Mouse (Mus musculus) heart, embryonic 10.5 days (tissue): Measurements from ENCODE around the gene Nkd1. TPM values are rescaled to one million over a fixed set of nuclear protein-coding genes. Genes with fewer than 3 reads are reported as not detected.

Source experiments
- DNase-seq: peaks from one replicate; pipeline ENCODE4 v3.0.0-alpha.2; 2017; ENCODE audit warnings: low spot score
- H3K27ac ChIP-seq: fragments of 300-500 bp; sonication (generic); 2 replicates; pipeline ENCODE4 v1.5.1; 2016; ENCODE audit warnings: mild to moderate bottlenecking
- H3K27me3 ChIP-seq: fragments of 300-500 bp; sonication (generic); 2 replicates; pipeline ENCODE4 v1.6.1; 2016; ENCODE audit warnings: mild to moderate bottlenecking; ENCODE audit not compliant: poor library complexity, insufficient read depth, severe bottlenecking
- H3K36me3 ChIP-seq: fragments of 300-500 bp; sonication (generic); 2 replicates; pipeline ENCODE4 v1.6.1; 2016; ENCODE audit warnings: mild to moderate bottlenecking, moderate library complexity
- H3K4me1 ChIP-seq: fragments of 300-500 bp; sonication (generic); 2 replicates; pipeline ENCODE4 v1.6.1; 2016; ENCODE audit warnings: mild to moderate bottlenecking
- H3K4me3 ChIP-seq: fragments of 300-500 bp; sonication (generic); 2 replicates; pipeline ENCODE4 v1.5.1; 2016; ENCODE audit warnings: mild to moderate bottlenecking, moderate library complexity
- H3K9me3 ChIP-seq: fragments of 300-500 bp; sonication (generic); 2 replicates; pipeline ENCODE4 v1.6.1; 2016; ENCODE audit warnings: mild to moderate bottlenecking, moderate library complexity
- WGBS: fragments of 180-500 bp; shearing (Covaris S2); methylation state at CpG from one replicate; pipeline ENCODE4 v1.1.7; 2016; 5-methylcytosine and 5-hydroxymethylcytosine counted together
- polyA plus RNA-seq: library from polyadenylated mRNA; unstranded; fragments of >200 nt; fragmentation: Nextera tagmentation; extraction: Ambion mirVana; gene quantifications from 2 replicates; pipeline ENCODE4 v1.2.1, GENCODE M21; 2016

Nkd1 gene
- polyA plus RNA-seq, 1 experiment from 2014 or later, result 38.0 TPM

DNA sequence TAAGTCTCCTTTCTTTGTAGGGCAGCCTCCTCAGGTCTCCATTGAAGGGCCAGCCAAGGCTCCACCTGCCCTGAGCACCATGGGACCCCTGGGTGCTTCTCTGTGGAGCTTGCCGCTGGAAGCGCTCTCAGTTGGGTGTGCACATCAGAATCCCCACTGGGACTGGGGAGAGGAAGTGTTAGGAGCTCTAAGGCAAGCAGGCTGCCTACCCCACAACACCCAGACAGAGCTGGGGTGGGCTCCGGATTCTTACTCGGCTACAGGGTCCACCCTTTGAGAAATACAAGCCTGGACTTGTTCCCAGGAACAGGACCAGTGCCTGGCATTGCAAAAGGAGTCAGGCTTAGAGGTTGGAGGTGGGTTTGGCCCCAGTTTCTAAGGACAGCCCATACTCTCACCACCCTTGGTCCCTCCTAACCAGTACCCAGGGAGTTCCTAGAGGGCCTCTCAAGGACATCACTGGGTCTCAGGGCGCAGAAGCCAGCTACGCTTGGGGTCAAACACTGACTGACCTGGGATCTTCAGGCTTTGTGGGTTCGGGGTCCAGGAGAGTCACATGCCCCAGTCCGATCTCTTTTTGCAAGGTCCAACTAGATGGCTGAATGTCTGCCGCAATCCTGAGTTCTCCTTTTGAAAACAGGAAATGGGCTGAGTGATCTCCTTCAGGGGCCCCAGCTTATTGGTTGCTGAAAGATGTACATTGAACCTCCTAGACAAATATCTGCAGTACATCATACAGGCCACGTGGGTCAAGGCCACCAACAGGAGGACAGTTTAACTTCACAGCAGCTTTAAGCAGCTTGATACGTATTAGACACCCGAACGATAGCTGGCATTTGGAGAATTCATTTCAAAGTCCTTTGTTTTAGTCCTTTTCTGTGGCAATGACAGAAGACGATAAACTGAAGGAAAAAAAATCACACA, 114.6 kb downstream of the Nkd1 start, which contains the start of gene Snx20:
Gene Snx20 (minus strand): TSS at position 655 of the 924 bp plus-strand sequence.
- Histone ChIP-seq H3K27ac (no peak within 1 kb of the TSS; the same call in none of the 2 replicates), H3K36me3 (no peaks in the 10 kb centered on the region), H3K4me1 (peaks cover 13% of the 10 kb centered on the region; the same call in 1 of the 2 replicates), H3K27me3 (peaks cover 10% of the 10 kb centered on the region; the same call in 1 of the 2 replicates), H3K9me3 (no peaks in the 10 kb centered on the region), H3K4me3 (no peak within 1 kb of the TSS)
- no peak for DNase-seq
- WGBS, result 80% methylated on average over 14 of the region's 14 CpGs

DNA sequence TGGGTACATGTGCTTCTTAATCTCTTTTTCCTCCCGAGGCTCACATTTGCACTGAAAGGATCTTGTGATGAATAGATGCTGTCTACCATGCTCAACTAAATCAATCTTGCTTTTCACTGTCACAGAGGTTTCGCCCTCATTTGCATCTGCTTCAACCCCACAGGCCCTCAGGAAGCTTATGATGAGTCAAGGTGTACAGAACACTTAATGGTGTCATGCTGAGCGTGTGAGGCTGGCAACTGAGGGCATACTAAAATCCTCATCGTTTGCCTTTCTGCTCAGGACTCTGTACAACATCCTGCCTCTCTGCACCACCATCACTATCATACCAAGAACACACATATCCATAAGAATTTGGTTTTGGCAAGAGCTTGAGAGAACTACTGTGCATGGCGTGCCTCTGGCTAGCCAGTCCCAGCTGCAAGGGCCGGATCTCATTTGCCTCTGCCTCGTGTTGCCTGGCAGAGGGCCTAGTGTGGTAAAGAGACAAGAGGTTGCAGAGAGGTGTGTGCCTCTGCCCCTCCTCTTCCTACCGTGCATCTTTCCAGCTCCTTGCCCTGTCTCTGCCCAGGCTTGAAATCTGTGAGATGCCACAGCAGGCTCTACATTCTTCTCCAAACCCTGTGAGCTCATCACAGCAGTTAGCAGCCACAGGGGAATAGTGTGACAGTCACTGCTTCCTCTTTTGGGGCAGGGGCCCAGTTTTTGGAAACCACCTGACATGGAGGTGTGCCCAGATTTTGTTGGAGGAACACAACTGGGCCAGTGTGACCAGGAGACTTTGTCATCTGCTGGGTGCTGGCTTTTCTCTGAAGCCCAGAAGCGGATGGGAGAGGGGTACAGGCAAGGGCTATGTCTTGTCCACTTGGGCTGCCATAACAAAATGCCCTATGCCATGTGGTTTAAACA, 116.2 kb downstream of the Nkd1 start:
- Histone ChIP-seq H3K4me1 (peaks cover 13% of the 10 kb centered on the region; the same call in 1 of the 2 replicates), H3K4me3 (no peak overlapping the region), H3K9me3 (no peaks in the 10 kb centered on the region), H3K27ac (no peak overlapping the region), H3K27me3 (0 out of 2 replicates have a peak, but pooled peaks cover 6% of the 10 kb centered on the region), H3K36me3 (no peaks in the 10 kb centered on the region)
- no peak for DNase-seq
- 73% methylated on average over 9 of the region's 9 CpGs for WGBS

DNA sequence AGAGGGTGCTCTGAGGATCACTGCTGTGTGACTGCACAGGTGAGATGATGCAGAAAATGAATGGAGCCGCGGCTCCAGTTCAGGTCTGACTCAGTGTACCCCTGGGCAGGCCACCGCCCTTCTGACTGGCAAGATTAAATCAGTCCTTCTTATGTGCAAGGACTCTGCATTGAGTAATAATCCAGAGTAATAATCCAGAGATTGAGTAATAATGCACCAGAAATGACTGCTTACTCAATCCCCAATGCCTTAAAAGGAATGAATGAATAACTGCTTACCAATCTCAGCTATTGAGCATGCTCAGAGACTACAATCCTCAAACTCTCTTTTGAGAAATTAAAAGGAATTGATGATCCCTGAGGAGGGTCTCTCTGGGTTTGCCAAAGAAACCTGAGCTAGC, 117.8 kb downstream of the Nkd1 start:
- no peaks in the 10 kb centered on the region for H3K9me3 ChIP-seq
- no peak for DNase-seq
- 93% methylated on average over 3 of the region's 3 CpGs for WGBS
- no peak overlapping the region for H3K4me3 ChIP-seq
- no peaks in the 10 kb centered on the region for H3K36me3 ChIP-seq
- peaks cover 4% of the 10 kb centered on the region; the same call in 1 of the 2 replicates for H3K4me1 ChIP-seq
- H3K27me3 ChIP-seq, result 0 out of 2 replicates have a peak, but pooled peaks cover 4% of the 10 kb centered on the region
- H3K27ac ChIP-seq, result no peak overlapping the region

GRCm38 (mm10) chr8:88642734-88643564, 121.8 kb downstream of the Nkd1 start:
- H3K36me3 ChIP-seq, result no peaks in the 10 kb centered on the region
- no peak overlapping the region for H3K4me3 ChIP-seq
- DNase-seq, result no peak
- WGBS, result 80% methylated on average over 5 of the region's 5 CpGs
- peaks cover 21% of the 10 kb centered on the region for H3K27me3 ChIP-seq
- no peak overlapping the region for H3K27ac ChIP-seq
- peaks cover 20% of the 10 kb centered on the region for H3K4me1 ChIP-seq
- H3K9me3 ChIP-seq, result no peaks in the 10 kb centered on the region

Other genes with a start within 250 kb of the Nkd1 start
- 3.4 and 4.0 TPM in 2 replicates for gene Adcy7, start 249.0 kb upstream of the Nkd1 start, polyA plus RNA-seq
- gene Brd7, start 159.2 kb upstream of the Nkd1 start, polyA plus RNA-seq, result 56.8 and 65.1 TPM in 2 replicates
- 0.59 and 1.3 TPM in 2 replicates for gene Snx20, start 114.8 kb downstream of the Nkd1 start, polyA plus RNA-seq
- 0.08 and 0.11 TPM in 2 replicates for gene Nod2, start 126.0 kb downstream of the Nkd1 start, polyA plus RNA-seq
- gene Cyld, start 175.7 kb downstream of the Nkd1 start, polyA plus RNA-seq, result 8.9 and 10.3 TPM in 2 replicates